Mouse (Mus musculus) adrenal gland, postnatal 14 days (tissue): Measurements from ENCODE around the gene Atp13a3. TPM values are rescaled to one million over a fixed set of nuclear protein-coding genes. Genes with fewer than 3 reads are reported as not detected.
A peak's percentile ranks its signal among the peaks of the same experiment; 100 is the strongest.

Experiments used
- DNase-seq: peaks from one replicate; pipeline ENCODE4 v3.0.0; 2021; ENCODE audit warnings: mixed read lengths
- total RNA-seq: library from RNA; stranded (reverse); gene quantifications from 2 replicates; pipeline ENCODE4 v1.2.3, GENCODE M21; 2021

Gene Atp13a3
- total RNA-seq, 1 experiment from 2014 or later, result 87.9 TPM

DNA sequence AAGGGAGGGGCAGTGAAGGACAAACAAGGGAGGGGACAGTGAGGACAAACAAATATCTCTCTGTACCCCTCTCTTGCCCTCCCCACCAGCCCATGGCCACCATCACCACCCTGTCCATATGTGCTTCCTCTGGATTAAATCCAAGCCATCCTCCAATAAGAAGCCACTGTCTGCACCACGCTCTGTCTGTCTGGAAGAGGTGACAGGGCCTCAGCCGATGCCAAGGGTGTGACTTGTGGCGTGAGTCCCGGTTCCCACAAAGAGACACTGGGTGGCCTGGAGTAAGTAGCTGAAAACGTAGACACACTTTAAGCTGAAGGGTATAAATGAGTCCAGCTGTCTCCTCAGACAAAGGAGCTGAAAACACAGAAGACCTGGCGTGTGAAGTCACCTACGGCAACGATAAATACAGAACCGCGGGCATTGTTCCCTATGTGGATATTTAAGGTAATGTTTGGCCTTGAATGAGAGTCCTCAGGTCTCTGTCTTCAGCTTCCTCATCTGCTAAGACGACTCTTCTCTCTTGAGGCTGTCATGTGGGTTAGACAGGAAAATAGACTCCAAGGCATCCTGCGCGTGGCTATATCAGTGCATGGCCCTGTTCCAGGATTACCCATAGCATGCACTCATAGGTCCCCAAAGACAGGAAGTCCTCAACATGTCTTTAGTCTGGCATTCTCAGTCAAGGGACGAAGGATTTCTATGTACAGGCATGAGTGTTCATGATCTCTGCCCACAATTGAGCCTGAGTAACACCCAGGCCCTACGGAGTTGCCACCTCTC lies 130.0 kb downstream of the Atp13a3 start:
- no peak for DNase-seq

- DNase-seq, result no peak
Measured at GRCm38 (mm10) chr16:30273065-30273464, 132.7 kb downstream of the Atp13a3 start.

DNA sequence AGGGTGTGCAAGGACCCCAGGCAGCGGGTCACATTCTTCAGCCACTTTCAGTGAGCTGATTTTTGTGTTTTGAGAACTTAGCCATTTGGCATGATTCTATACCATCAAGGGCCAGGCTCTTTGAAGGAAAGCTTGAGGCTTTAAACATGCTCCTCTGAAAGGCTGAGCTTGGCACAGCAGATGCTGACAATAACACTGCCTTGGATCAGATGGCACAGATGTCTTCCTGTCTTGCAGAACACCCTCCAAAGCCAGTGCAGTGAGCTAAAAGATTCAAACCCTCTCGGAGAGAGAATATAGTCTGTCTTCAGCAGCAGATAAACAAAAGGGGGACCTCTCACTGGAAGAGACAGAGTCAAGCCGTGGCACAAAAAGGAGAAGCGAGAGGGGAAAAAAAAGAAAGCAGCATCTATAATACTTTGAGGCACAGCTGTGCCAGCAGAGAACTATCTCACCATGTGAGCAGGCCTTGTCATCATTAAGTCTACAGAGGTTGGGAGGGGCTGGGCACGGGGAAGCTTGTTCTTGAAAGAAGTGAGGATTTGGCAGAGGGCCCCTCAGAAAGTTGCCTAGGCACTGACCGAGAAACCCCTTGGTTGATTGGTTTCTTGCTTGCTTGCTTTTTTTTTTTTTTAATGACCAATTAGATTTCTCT lies 133.7 kb downstream of the Atp13a3 start:
- DNase-seq, result no peak

DNA sequence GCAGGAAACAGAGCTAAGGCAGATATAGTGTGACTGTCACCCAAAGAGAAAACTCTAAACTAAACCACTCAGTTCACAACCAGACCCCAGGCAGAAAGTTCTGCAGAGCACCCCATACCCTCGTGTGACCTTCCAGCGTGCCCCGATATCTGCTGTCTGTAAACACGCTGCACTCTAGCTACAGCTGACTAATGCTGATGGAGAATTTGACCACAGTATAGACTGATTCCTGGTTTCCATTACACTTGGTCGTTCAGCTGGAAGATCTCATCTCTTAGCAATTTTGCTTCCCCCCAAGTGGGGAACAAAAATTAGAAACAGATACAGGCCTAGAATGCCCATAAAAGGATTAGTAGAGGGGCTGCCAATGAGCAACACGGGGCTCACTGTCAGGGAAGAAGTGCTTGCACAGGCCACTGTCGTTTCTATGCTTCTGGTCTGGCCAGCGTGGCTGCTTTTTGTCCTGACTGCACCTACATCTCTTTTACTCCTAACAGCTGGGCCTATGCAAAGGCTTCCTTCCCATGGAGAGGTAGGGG lies 134.5 kb downstream of the Atp13a3 start:
- DNase-seq, result no peak

DNA sequence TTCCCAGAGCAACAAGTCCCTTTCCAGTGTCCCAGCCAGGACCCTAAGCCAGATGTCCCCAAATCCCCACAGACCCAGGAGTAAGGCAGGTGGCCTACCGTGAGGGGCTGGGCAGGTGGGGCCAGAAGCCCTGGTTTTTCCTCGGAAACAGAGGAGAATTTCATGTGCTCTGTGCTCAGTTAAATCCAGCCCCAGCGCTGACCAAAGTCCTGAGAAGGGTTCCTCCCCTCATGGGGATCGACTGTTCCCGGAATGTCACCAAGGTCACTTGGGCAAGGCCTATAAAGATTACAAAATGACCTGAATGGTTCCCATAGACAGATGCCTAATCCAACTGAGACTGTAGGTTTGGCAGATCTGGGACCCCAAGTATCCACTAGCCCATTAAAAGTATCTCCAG lies 138.4 kb downstream of the Atp13a3 start, which contains the start of gene Cpn2:
Gene Cpn2, minus strand, starts transcription at position 141 of the 400 bp plus-strand sequence.
- DNase-seq, result peak; percentile 48

- no peak for DNase-seq
Measured at GRCm38 (mm10) chr16:30266561-30266960, 139.2 kb downstream of the Atp13a3 start.

GRCm38 (mm10) chr16:30265611-30266010 lies 140.2 kb downstream of the Atp13a3 start:
- DNase-seq, result no peak

DNA sequence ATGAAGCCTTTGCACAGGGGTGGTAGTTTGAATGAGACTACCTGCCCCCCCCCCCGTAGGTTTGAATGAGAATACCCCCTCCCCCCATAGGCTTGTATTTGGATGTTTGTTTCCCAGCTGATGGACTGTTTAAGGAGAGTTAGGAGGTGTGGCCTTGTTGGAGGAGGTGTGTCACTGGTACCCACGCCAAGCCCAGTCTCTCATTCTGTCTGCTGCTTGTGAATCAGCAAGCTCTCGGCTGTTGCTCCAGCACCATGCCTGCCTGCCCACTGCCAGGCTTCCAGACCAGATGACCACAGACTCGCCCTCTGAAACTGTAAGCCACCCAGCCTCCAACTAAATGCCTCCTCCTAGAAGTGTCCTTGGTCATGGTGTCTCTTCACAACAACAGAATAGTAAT lies 142.6 kb downstream of the Atp13a3 start:
- DNase-seq, result peak; percentile 18

GRCm38 (mm10) chr16:30262664-30263063 lies 143.1 kb downstream of the Atp13a3 start:
- DNase-seq, result peak; percentile 82

Other genes starting within 250 kb of the Atp13a3 start
- gene Cpn2, start 138.5 kb downstream of the Atp13a3 start, total RNA-seq, result 7.5 and 28.6 TPM in 2 replicates
- 0.15 TPM in 2 replicates for gene Lrrc15, start 122.7 kb downstream of the Atp13a3 start, total RNA-seq
- gene Gp5, start 95.2 kb downstream of the Atp13a3 start, total RNA-seq, result 0.64 and 0.78 TPM in 2 replicates
- gene Tmem44, start 144.9 kb upstream of the Atp13a3 start, total RNA-seq, result 6.0 and 9.1 TPM in 2 replicates
- 31.0 and 33.2 TPM in 2 replicates for gene Lsg1, start 181.6 kb upstream of the Atp13a3 start, total RNA-seq
- 33.6 and 48.4 TPM in 2 replicates for gene Fam43a, start 193.7 kb upstream of the Atp13a3 start, total RNA-seq